Mouse (Mus musculus) forebrain, embryonic 14.5 days (tissue): ENCODE measurements around the gene Cdc25b. TPM values are rescaled to one million over a fixed set of nuclear protein-coding genes. Genes with fewer than 3 reads are reported as not detected.

Experiments used
- ATAC-seq: fragments of 200-750 bp; cut with Nextera tagmentation; 2 replicates; pipeline ENCODE4 v1.8.0; 2017; ENCODE audit warnings: mild to moderate bottlenecking, moderate library complexity
- DNase-seq: peaks from one replicate; pipeline ENCODE4 v3.0.0-alpha.2; 2015; ENCODE audit warnings: low spot score
- H3K27ac ChIP-seq: fragments of 300-500 bp; sonication (generic); 2 replicates; pipeline ENCODE4 v1.5.1; 2014; ENCODE audit warnings: low read depth, mild to moderate bottlenecking, control low read depth, low read length, moderate library complexity
- H3K27me3 ChIP-seq: fragments of 300-500 bp; sonication (generic); replicated peaks from 2 replicates; pipeline ENCODE4 v1.6.1; 2014; ENCODE audit warnings: low read length, control low read depth, mixed read lengths; ENCODE audit not compliant: control insufficient read depth, insufficient read depth
- H3K36me3 ChIP-seq: fragments of 300-500 bp; sonication (generic); 2 replicates; pipeline ENCODE4 v1.6.1; 2014; ENCODE audit warnings: low read length, control low read depth; ENCODE audit not compliant: control insufficient read depth, insufficient read depth
- H3K4me1 ChIP-seq: fragments of 300-500 bp; sonication (generic); 2 replicates; pipeline ENCODE4 v1.6.1; 2014; ENCODE audit warnings: antibody characterized with exemption, low read length, control low read depth; ENCODE audit not compliant: control insufficient read depth, insufficient read depth
- H3K4me2 ChIP-seq: fragments of 300-500 bp; sonication (generic); 2 replicates; pipeline ENCODE4 v1.6.1; 2014; ENCODE audit warnings: mild to moderate bottlenecking, control low read depth, low read length
- H3K4me3 ChIP-seq: fragments of 300-500 bp; sonication (generic); 2 replicates; pipeline ENCODE4 v1.5.1; 2014; ENCODE audit warnings: low read depth, low read length, control low read depth
- H3K9ac ChIP-seq: fragments of 300-500 bp; sonication (generic); 2 replicates; pipeline ENCODE4 v1.6.1; 2014; ENCODE audit warnings: mild to moderate bottlenecking, low read length, control low read depth, moderate library complexity
- H3K9me3 ChIP-seq: fragments of 300-500 bp; sonication (generic); replicated peaks from 2 replicates; pipeline ENCODE4 v1.6.1; 2016; ENCODE audit warnings: low read length, control low read depth, mixed read lengths; ENCODE audit not compliant: control insufficient read depth
- WGBS: fragments of 180-500 bp; shearing (Covaris S2); extraction: QIAGEN DNeasy Blood & Tissue Kit; methylation state at CpG from one replicate; pipeline ENCODE4 v1.1.7; 2014; 5-methylcytosine and 5-hydroxymethylcytosine counted together
- polyA plus RNA-seq: library from polyadenylated mRNA; unstranded; fragments of >200 nt; fragmentation: Nextera tagmentation; extraction: Ambion mirVana; gene quantifications from 2 replicates; pipeline ENCODE4 v1.2.1, GENCODE M21; 2014

Cdc25b gene
- polyA plus RNA-seq, 1 experiment from 2014 or later: 32.0 TPM

DNA sequence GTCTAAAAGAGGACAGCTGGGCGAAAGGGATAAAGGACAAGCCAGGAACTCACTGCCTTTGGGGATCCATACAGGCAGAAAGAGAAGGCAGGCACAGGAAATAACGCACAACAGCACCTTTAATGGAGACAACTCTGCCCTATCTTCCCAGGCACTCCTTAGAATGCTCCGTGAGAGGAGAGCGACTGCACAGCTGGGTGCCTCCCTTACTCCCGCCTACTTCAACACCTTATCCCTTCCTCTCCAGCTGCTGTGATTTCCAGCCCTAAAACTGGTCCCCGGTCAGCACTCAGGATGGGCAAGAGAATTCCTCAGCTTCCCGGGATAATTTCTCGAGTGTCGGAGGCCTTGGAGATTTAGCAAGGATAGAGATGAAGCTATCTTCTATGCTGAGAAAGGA, 15.8 kb upstream of the Cdc25b start:
- no peak for DNase-seq
- Histone ChIP-seq H3K27ac (no peak overlapping the region), H3K4me2 (no peak overlapping the region), H3K36me3 (peaks cover 7% of the 10 kb centered on the region; the same call in 1 of the 2 replicates), H3K9ac (no peak overlapping the region; the same call in 1 of the 2 replicates), H3K27me3 (peaks cover 12% of the 10 kb centered on the region), H3K9me3 (no peaks in the 10 kb centered on the region), H3K4me3 (no peak overlapping the region), H3K4me1 (peaks cover 12% of the 10 kb centered on the region; the same call in 1 of the 2 replicates)
- WGBS: 27% methylated on average over 9 of the region's 9 CpGs
- no peak for ATAC-seq

DNA sequence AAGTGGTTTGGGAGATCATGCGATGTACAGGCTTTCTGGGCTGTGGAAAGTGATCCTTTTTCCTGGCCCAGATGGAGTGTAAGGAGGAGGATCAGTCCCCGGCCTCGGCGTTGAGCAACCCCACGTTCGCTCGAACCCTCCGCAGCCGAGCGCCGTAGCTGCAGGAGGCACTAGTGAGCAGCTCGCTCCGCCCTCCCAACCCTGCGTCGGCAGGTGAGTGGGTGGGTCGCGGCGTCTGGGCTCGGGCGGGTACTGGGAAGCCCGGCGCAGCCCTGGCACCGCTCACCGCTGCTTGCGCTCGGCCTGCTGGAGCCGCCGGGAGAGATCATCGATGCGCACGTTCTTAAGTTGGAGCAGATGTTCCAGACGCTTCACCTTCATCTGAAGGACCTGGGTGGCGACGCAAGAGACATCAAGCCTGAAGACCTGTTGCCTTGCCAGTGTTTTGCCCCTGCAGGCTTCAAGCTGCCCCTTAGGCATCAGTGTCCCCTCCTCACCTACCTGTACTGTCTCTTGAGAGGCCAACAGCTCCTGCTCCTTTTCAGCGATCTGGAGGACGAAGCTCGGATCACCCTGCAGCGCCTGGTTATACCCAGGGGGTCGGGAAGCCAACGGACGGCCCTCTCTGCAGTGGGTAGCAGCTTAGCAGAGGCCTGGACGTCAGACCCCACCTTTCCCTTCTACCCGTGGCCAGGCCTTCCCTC, 15.2 kb upstream of the Cdc25b start:
- no peak for ATAC-seq
- WGBS: 10% methylated on average over 43 of the region's 43 CpGs
- Histone ChIP-seq H3K4me3 (no peak overlapping the region), H3K27me3 (peaks cover 12% of the 10 kb centered on the region), H3K4me2 (no peak overlapping the region), H3K27ac (no peak overlapping the region), H3K4me1 (peaks cover 15% of the 10 kb centered on the region), H3K36me3 (peaks cover 9% of the 10 kb centered on the region), H3K9ac (no peak overlapping the region; the same call in 1 of the 2 replicates), H3K9me3 (no peaks in the 10 kb centered on the region)
- DNase-seq: no peak

DNA sequence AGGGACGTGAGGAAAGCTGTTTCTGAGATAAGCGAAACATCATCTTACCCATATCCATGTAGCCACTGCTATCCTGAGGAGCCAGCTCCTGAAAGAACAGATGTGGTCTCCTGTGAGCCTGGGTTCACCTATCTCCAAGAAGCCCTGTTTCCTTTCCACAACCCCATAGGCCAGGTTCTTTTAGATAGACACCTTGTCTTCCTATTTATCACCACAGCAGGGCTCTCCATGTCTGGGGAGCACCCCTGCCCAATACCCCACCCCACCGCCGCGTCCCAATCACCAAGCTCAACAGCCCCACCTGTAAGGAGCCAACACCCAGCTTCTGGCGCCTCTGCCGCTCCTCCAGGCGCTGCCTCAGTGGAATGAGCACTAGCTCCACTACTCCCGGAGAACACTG, 14.4 kb upstream of the Cdc25b start:
- no peak overlapping the region for H3K4me3 ChIP-seq
- H3K4me2 ChIP-seq: no peak overlapping the region
- no peak overlapping the region for H3K27ac ChIP-seq
- peaks cover 12% of the 10 kb centered on the region for H3K27me3 ChIP-seq
- peaks cover 17% of the 10 kb centered on the region for H3K36me3 ChIP-seq
- H3K9me3 ChIP-seq: no peaks in the 10 kb centered on the region
- peaks cover 23% of the 10 kb centered on the region for H3K4me1 ChIP-seq
- 46% methylated on average over 9 of the region's 9 CpGs for WGBS
- no peak for DNase-seq
- ATAC-seq: no peak
- no peak overlapping the region for H3K9ac ChIP-seq

DNA sequence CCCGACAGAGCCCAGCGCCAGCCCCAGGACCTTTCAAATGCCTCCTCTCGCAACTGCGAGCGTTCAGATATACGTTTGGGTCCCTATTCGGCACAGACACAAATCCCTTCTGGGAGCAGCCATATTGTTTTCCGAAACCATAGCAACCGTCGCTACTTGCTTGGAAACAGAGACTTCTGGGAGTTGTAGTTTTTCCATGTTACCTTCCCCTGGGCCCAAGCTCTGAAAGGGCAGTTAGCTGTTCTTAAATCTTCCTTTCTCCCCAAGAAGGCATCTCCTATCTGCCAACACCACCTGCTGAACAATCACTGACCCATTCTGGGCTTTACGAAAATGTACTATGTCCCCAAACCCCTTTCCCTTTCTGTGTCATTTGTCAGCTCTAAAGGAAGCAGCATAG, 12.0 kb upstream of the Cdc25b start:
- WGBS: 8% methylated on average over 11 of the region's 11 CpGs
- peak; percentile 96 for DNase-seq
- 0 out of 2 replicates have a peak overlapping the region, but pooled peaks have one; percentile 17 for H3K9ac ChIP-seq

DNA sequence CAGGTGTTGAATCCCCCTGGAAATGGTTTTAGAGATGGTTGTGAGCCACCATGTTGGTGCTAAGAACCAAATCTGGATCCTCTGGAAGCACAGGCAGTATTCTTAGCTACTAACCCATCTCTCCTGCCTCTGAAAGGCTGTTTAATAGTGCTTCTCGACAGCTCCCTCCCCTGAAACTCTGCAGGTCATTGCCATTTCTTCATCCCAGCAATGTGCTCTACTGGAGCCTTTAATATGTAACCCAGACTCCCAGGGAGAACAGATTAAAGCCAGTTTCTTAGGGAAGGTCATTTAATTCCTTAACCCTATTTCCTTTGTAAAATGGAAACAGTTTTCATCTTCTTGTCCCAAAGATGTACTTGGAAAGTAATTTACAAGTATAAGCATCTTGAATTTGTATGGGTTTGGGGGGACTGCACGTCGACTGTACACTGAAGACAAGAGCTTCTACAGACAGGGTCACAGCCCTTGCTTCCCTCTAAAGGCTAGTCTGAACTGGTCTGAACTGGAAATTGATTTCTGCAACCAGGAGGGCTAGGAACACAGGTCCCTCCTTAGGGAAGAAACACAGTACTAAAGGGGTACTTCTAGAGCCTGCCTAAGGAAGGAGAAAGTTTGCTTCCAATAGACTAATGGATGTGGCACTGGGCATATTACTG, 11.3 kb upstream of the Cdc25b start:
- DNase-seq: no peak
- peaks cover 17% of the 10 kb centered on the region for H3K36me3 ChIP-seq
- ATAC-seq: no peak
- H3K4me2 ChIP-seq: no peak overlapping the region
- no peak overlapping the region for H3K9ac ChIP-seq
- H3K4me3 ChIP-seq: no peak overlapping the region
- peaks cover 12% of the 10 kb centered on the region for H3K27me3 ChIP-seq
- H3K4me1 ChIP-seq: peaks cover 36% of the 10 kb centered on the region
- WGBS: 69% methylated on average over 3 of the region's 3 CpGs
- H3K9me3 ChIP-seq: no peaks in the 10 kb centered on the region
- no peak overlapping the region for H3K27ac ChIP-seq

More for the DNA sequence above, 12.0 kb upstream of the Cdc25b start:
- Histone ChIP-seq H3K36me3 (peaks cover 17% of the 10 kb centered on the region), H3K4me1 (peaks cover 36% of the 10 kb centered on the region), H3K4me2 (peak overlapping the region; percentile 75), H3K27me3 (peaks cover 12% of the 10 kb centered on the region), H3K9me3 (no peaks in the 10 kb centered on the region), H3K4me3 (peak overlapping the region; percentile 35), H3K27ac (no peak overlapping the region)
- ATAC-seq: peak; percentile 69

- WGBS: 88% methylated on average over 1 of the region's 1 CpGs
These were observed 10.8 kb upstream of the Cdc25b start for GRCm38 (mm10) chr2:131175945-131176309.

DNA sequence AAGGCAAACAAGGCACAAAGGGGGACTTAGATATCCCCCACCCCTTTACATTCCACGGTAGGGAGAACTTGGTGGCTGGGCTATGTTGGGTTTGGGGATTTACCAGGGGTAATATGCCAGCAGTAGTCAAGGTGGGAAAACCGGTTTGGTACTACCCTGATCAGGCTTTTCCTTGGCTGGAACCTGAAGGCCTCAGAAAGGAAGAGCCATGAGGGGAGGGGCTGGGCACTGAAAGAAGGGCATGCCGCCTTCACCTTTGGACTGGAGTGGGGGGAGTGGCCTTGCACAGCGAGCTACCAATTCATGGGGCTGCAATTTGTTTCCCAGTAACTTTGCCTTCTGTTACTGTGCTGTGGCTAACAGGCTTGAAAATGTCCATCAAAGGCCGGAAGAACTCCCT, 10.3 kb upstream of the Cdc25b start:
- 67% methylated on average over 5 of the region's 5 CpGs for WGBS
- Histone ChIP-seq H3K27ac (no peak overlapping the region), H3K9ac (no peak overlapping the region; the same call in 1 of the 2 replicates), H3K4me3 (0 out of 2 replicates have a peak overlapping the region, but pooled peaks have one; percentile 10), H3K4me1 (peaks cover 36% of the 10 kb centered on the region), H3K36me3 (peaks cover 14% of the 10 kb centered on the region), H3K27me3 (peaks cover 11% of the 10 kb centered on the region), H3K4me2 (peak overlapping the region; percentile 69; the same call in 1 of the 2 replicates), H3K9me3 (no peaks in the 10 kb centered on the region)
- DNase-seq (no peak), ATAC-seq (no peak)

More at GRCm38 (mm10) chr2:131175945-131176309, 10.8 kb upstream of the Cdc25b start:
- no peak overlapping the region for H3K4me2 ChIP-seq
- H3K27me3 ChIP-seq: peaks cover 12% of the 10 kb centered on the region
- no peak for ATAC-seq
- H3K4me3 ChIP-seq: no peak overlapping the region
- H3K27ac ChIP-seq: no peak overlapping the region
- no peaks in the 10 kb centered on the region for H3K9me3 ChIP-seq
- H3K36me3 ChIP-seq: peaks cover 14% of the 10 kb centered on the region
- no peak for DNase-seq
- peaks cover 36% of the 10 kb centered on the region for H3K4me1 ChIP-seq
- H3K9ac ChIP-seq: no peak overlapping the region

DNA sequence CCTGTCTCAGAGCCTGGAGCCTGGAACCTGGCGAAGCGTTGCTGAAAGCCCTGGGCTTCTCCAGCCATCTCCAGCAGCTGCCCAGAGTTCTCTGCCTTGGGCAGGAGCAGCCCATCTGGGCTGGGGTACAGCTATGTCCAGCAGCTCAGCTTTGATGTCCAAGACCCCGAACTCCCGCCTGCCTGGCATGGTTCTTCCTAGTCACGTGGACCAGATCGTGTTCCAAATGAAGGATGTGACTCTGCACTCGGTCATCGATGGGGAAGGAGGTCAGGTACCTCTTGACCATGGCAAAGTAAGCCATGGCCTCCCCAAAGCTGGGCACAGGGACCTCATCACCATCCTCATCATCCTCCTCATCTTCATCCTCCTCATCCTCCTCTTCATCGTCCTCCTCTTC, 8.8 kb upstream of the Cdc25b start:
- DNase-seq: no peak
- peaks cover 36% of the 10 kb centered on the region for H3K4me1 ChIP-seq
- 88% methylated on average over 9 of the region's 9 CpGs for WGBS

DNA sequence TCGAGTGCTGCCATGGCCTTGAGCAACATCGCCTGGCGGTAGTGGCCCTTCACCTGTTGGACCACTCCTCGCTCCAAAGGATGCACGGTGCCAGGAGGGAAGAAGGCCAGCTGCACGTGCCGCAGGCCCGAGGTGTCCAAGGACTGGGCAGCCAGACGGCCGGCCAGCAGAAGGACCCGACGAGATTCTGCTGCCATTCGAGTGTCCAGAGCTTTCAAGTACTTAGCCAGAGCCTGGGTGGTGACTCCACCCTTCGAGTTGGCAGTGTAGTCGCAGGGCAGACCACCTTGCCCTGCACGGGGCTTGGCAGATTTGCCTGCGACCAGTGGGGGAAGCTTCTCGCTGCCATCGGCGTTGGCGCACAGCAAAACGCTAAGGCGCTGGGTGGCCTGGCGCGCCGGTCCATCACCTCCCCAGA, 7.9 kb upstream of the Cdc25b start:
- peak overlapping the region; percentile 91 for H3K4me3 ChIP-seq
- peak overlapping the region; percentile 96 for H3K9ac ChIP-seq
- no peaks in the 10 kb centered on the region for H3K9me3 ChIP-seq
- peak overlapping the region; percentile 96 for H3K27ac ChIP-seq
- ATAC-seq (0 out of 2 replicates have a peak, but pooled peaks have one; percentile 1), DNase-seq (peak; percentile 32)
- WGBS: 24% methylated on average over 26 of the region's 26 CpGs
- no peaks in the 10 kb centered on the region for H3K27me3 ChIP-seq
- H3K36me3 ChIP-seq: peaks cover 11% of the 10 kb centered on the region
- peaks cover 36% of the 10 kb centered on the region for H3K4me1 ChIP-seq
- peak overlapping the region; percentile 69 for H3K4me2 ChIP-seq

More for the DNA sequence above, 8.8 kb upstream of the Cdc25b start:
- Histone ChIP-seq H3K4me3 (peak overlapping the region; percentile 91), H3K4me2 (peak overlapping the region; percentile 69), H3K9ac (peak overlapping the region; percentile 51), H3K27ac (no peak overlapping the region), H3K9me3 (no peaks in the 10 kb centered on the region), H3K36me3 (peaks cover 11% of the 10 kb centered on the region), H3K27me3 (no peaks in the 10 kb centered on the region)
- ATAC-seq: no peak
